Mouse (Mus musculus) bone marrow macrophage, adult 2 months (primary cell): ENCODE results near the gene Krr1.

ENCODE experiments used
- CTCF ChIP-seq: IDR thresholded peaks from 2 replicates; pipeline ENCODE4 v1.5.1; 2012; ENCODE audit warnings: low read depth, mild to moderate bottlenecking, low read length, moderate library complexity
- POLR2A ChIP-seq: IDR thresholded peaks from 2 replicates; pipeline ENCODE4 v1.6.1; 2012; ENCODE audit warnings: mild to moderate bottlenecking, low read depth, low read length, borderline replicate concordance

DNA sequence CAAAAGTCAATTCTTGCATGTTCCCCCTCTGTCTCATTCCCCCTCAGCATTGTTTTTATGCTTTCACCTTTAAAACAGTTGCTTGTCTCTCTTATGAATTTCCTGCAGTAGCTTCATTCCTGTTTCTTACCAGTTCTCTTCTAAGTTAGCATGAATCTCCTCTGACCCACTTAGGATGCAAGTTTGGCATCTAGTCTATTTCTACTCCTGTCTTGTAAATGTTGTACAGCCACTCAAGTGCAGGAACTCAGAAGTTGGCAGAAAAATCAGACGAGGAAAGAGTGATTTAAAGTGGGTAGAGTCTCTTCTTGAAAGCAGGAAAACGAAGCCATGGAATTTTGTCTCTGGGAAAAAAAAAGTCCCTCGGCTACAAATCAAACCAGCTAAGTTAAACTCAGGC lies 26.9 kb upstream of the Krr1 start:
- TF ChIP-seq CTCF (no peak), POLR2A (no peak)
